Mouse (Mus musculus): ENCODE results near the gene Cyp4f39. TPM values are rescaled to one million over a fixed set of nuclear protein-coding genes. Genes with fewer than 3 reads are reported as not detected.

The Cyp4f39 gene
- total and polyA plus RNA-seq, 3 experiments, result 0.64 to 0.70 (median 0.64) TPM

- H3K4me1 ChIP-seq (ENCODE audit: control insufficient read depth in 1 of 2, insufficient read depth in 2 of 2), result peaks cover 0 to 5% of the 10 kb centered on the region in 2 experiments; a peak in 2 of 4 replicates
- DNase-seq (ENCODE audit: extremely low read depth), result peak; percentile 45
- no peak overlapping the region for H3K27ac ChIP-seq (ENCODE audit: insufficient read depth, low read depth)
- H3K79me2 ChIP-seq (replicated peaks; ENCODE audit: control insufficient read depth, extremely low read depth, insufficient read depth, poor library complexity, severe bottlenecking), result no peaks in the 10 kb centered on the region
- no peaks in the 10 kb centered on the region for H3K36me3 ChIP-seq (replicated peaks in 1 of 2; ENCODE audit: control insufficient read depth in 1 of 2, insufficient read depth in 1 of 2, low read length in 1 of 2)
- no peak overlapping the region for H3K4me2 ChIP-seq (ENCODE audit: insufficient read depth, low read depth, poor library complexity, severe bottlenecking)
- TF ChIP-seq NELFE (IDR thresholded peaks at IDR 0.05; ENCODE audit: low read depth, low read length) (peak; percentile 35; the same call in 1 of the 2 replicates), IRF4 (IDR thresholded peaks at IDR 0.05; ENCODE audit: low read depth, low read length) (0 out of 2 replicates have a peak, but pooled peaks have one; percentile 19), CTCF (conservative IDR thresholded peaks at IDR 0.05 in 1 of 2, IDR thresholded peaks at IDR 0.05 in 1 of 2; ENCODE audit: low read depth in 2 of 2, low read length in 2 of 2) (peak; percentile 63 to 76), MAZ (IDR thresholded peaks at IDR 0.05; ENCODE audit: low read depth, low read length) (no peak), SMC3 (IDR thresholded peaks at IDR 0.05; ENCODE audit: low read depth, low read length) (peak; percentile 38; the same call in 1 of the 2 replicates), JUN (IDR thresholded peaks at IDR 0.05; ENCODE audit: insufficient read depth, low read depth, low read length) (no peak), MYC (IDR thresholded peaks at IDR 0.05; ENCODE audit: low read depth, low read length) (no peak), RAD21 (IDR thresholded peaks at IDR 0.05; ENCODE audit: low read depth, low read length) (peak; percentile 64)
- H3K27me3 ChIP-seq (replicated peaks), result no peaks in the 10 kb centered on the region
- H3K4me3 ChIP-seq (replicated peaks in 1 of 3; ENCODE audit: low read depth in 2 of 3, low read length in 2 of 3, poor library complexity in 1 of 3), result no peak overlapping the region
- in situ Hi-C loops (cut with MboI; ENCODE audit: low pct_ligation_motif_present, low pct_unique_long_range_greater_than_20kb, low sequenced_read_pairs) (loop anchor here (25.0 kb wide), 1 partner anchor 346 kb away; no protein-coding TSS in a partner anchor), dilution Hi-C loops (cut with MboI; ENCODE audit: extremely low pct_ligation_motif_present, extremely low pct_unique_long_range_greater_than_20kb, low sequenced_read_pairs) (no loop called here)
- no peaks in the 10 kb centered on the region for H3K9me3 ChIP-seq (replicated peaks; ENCODE audit: low read length)
- H3K9ac ChIP-seq (ENCODE audit: insufficient read depth, low read depth), result no peak overlapping the region
These were observed 30.7 kb downstream of the Cyp4f39 start for GRCm38 (mm10) chr17:32483200-32483599.

- Histone ChIP-seq H3K4me2 (ENCODE audit: insufficient read depth, low read depth, poor library complexity, severe bottlenecking) (no peak overlapping the region), H3K27ac (ENCODE audit: insufficient read depth, low read depth) (no peak overlapping the region), H3K79me2 (replicated peaks; ENCODE audit: control insufficient read depth, extremely low read depth, insufficient read depth, poor library complexity, severe bottlenecking) (no peaks in the 10 kb centered on the region), H3K27me3 (replicated peaks) (no peaks in the 10 kb centered on the region), H3K9me3 (replicated peaks; ENCODE audit: low read length) (no peaks in the 10 kb centered on the region), H3K9ac (ENCODE audit: insufficient read depth, low read depth) (no peak overlapping the region), H3K4me3 (replicated peaks in 1 of 3; ENCODE audit: low read depth in 2 of 3, low read length in 2 of 3, poor library complexity in 1 of 3) (no peak overlapping the region), H3K4me1 (ENCODE audit: control insufficient read depth in 1 of 2, insufficient read depth in 2 of 2) (peaks cover 0 to 3% of the 10 kb centered on the region in 2 experiments; a peak in 1 of 4 replicates), H3K36me3 (replicated peaks in 1 of 2; ENCODE audit: control insufficient read depth in 1 of 2, insufficient read depth in 1 of 2, low read length in 1 of 2) (no peaks in the 10 kb centered on the region)
- dilution Hi-C loops (cut with MboI; ENCODE audit: extremely low pct_ligation_motif_present, extremely low pct_unique_long_range_greater_than_20kb, low sequenced_read_pairs) (no loop called here), in situ Hi-C loops (cut with MboI; ENCODE audit: low pct_ligation_motif_present, low pct_unique_long_range_greater_than_20kb, low sequenced_read_pairs) (loop anchor here (5.0 to 25.0 kb wide), 3 partner anchors 50 to 355 kb away; no protein-coding TSS in a partner anchor)
- TF ChIP-seq PAX5 (IDR thresholded peaks at IDR 0.05; ENCODE audit: low read length) (no peak), EP300 (IDR thresholded peaks at IDR 0.05; ENCODE audit: low read length) (no peak), SMC3 (IDR thresholded peaks at IDR 0.05; ENCODE audit: low read depth, low read length) (no peak), ZC3H11A (IDR thresholded peaks at IDR 0.05; ENCODE audit: low read depth, low read length) (no peak), MAZ (IDR thresholded peaks at IDR 0.05; ENCODE audit: low read depth, low read length) (no peak), MXI1 (IDR thresholded peaks at IDR 0.05; ENCODE audit: low read depth, low read length) (no peak), NELFE (IDR thresholded peaks at IDR 0.05; ENCODE audit: low read depth, low read length) (no peak), KAT2A (IDR thresholded peaks at IDR 0.05; ENCODE audit: insufficient replicate concordance, low read length) (no peak), CTCF (conservative IDR thresholded peaks at IDR 0.05 in 1 of 2, IDR thresholded peaks at IDR 0.05 in 1 of 2; ENCODE audit: low read depth in 2 of 2, low read length in 2 of 2) (no peak), CHD2 (IDR thresholded peaks at IDR 0.05; ENCODE audit: low read length) (no peak)
- no peak for DNase-seq (ENCODE audit: extremely low read depth)
These were observed 39.9 kb downstream of the Cyp4f39 start for GRCm38 (mm10) chr17:32492349-32492980.
